Mouse (Mus musculus): ENCODE data around the gene Fzd2. TPM values are rescaled to one million over a fixed set of nuclear protein-coding genes. Genes with fewer than 3 reads are reported as not detected.
A peak's percentile ranks its signal among the peaks of the same experiment; 100 is the strongest.

Gene Fzd2
- total and polyA plus RNA-seq, 3 experiments, result not detected

DNA sequence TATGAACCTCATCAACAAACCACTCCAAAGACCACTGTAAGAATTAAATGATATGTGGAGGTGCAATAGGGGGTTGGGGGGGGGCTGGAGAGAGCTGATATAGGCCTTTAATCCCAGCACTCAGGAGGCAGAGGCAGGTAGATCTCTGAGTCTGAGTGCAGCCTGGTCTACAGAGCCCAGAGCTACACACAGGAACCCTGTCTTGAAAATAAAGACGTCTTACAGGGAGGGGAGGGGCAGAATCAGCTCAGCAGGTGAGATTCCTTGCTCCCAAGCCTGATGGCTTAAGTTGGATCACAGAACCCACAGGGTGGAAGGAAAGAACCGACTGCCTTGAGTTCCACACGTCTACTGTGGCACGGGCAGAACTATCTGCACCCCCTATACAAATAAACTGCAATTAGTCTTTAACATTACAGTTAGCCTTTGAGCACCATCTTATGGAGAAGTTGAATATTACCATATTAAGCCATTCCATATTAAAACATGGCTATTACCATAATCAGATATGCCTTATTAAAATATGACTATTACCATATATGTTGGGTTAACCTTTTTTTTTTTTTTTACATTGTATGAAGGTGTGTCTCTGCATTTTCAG, 52.2 kb downstream of the Fzd2 start (continued):
- TF ChIP-seq GATA1 (IDR thresholded peaks at IDR 0.05; ENCODE audit: low read depth, low read length) (peak; percentile 39; the same call in 1 of the 2 replicates), JUND (IDR thresholded peaks at IDR 0.05; ENCODE audit: low read depth, low read length) (no peak), SMC3 (IDR thresholded peaks at IDR 0.05; ENCODE audit: low read depth, low read length) (peak; percentile 43), MAX (IDR thresholded peaks at IDR 0.05; ENCODE audit: low read length) (no peak), E2F4 (IDR thresholded peaks at IDR 0.05; ENCODE audit: borderline replicate concordance, low read depth, low read length) (no peak)

DNA sequence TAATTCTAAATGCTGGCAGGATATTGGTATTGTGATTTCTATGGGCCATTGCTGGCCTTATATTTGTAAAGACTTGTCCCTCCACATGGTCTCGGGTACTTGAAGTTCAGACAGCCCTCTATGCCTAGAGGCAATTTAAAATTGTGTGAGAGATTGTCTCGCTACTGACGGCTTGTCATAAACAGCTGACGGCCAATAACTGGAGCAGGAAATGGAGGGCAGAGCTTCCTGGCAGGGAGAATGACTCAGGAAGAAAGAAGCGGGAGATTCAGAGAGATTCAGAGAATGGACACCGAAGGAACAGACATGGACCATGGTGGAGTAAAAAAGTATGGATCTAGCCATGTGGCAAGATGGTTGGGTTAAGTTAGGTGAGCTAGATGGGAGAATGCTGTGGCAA, 52.7 kb downstream of the Fzd2 start:
- DNase-seq (ENCODE audit: low read depth, low spot score), result peak; percentile 40
- Histone ChIP-seq H3K4me1 (ENCODE audit: control insufficient read depth in 1 of 2, insufficient read depth in 2 of 2, low read length in 2 of 2) (peaks cover 0 to 4% of the 10 kb centered on the region in 2 experiments; a peak in 2 of 4 replicates), H3K36me3 (ENCODE audit: control insufficient read depth in 1 of 2, insufficient read depth in 2 of 2, low read length in 2 of 2) (peaks cover 0 to 4% of the 10 kb centered on the region in 2 experiments; a peak in 2 of 4 replicates), H3K9ac (ENCODE audit: control insufficient read depth, low read depth, low read length, poor library complexity, severe bottlenecking) (peak overlapping the region; percentile 41), H3K27me3 (ENCODE audit: control insufficient read depth in 1 of 2, insufficient read depth in 2 of 2, low read length in 2 of 2) (peaks cover 0 to 2% of the 10 kb centered on the region in 2 experiments; a peak in 1 of 4 replicates), H3K27ac (ENCODE audit: control insufficient read depth, low read depth, low read length) (0 out of 2 replicates have a peak overlapping the region, but pooled peaks have one; percentile 27), H3K79me2 (ENCODE audit: control insufficient read depth, insufficient read depth, low read length, poor library complexity) (no peaks in the 10 kb centered on the region), H3K4me3 (ENCODE audit: control insufficient read depth in 1 of 2, insufficient read depth in 1 of 2, low read depth in 2 of 2, low read length in 2 of 2) (peak overlapping the region; percentile 12 to 20; a peak in 2 of 4 replicates), H3K9me3 (replicated peaks; ENCODE audit: insufficient read depth, low read length) (no peaks in the 10 kb centered on the region)
- TF ChIP-seq SMC3 (IDR thresholded peaks at IDR 0.05; ENCODE audit: low read depth, low read length) (no peak), RCOR1 (IDR thresholded peaks at IDR 0.05; ENCODE audit: low read depth, low read length) (no peak), MAFK (IDR thresholded peaks at IDR 0.05; ENCODE audit: borderline replicate concordance, low read depth, low read length) (no peak), MAZ (IDR thresholded peaks at IDR 0.05; ENCODE audit: low read depth, low read length) (no peak), CHD1 (IDR thresholded peaks at IDR 0.05; ENCODE audit: low read depth, low read length) (no peak), POLR2A (IDR thresholded peaks at IDR 0.05; ENCODE audit: control insufficient read depth in 1 of 2, insufficient read depth in 1 of 2, low read depth in 1 of 2, low read length in 2 of 2, poor library complexity in 1 of 2) (no peak), ZKSCAN1 (IDR thresholded peaks at IDR 0.05; ENCODE audit: low read depth, low read length) (no peak), POLR2AphosphoS5 (IDR thresholded peaks at IDR 0.05; ENCODE audit: borderline replicate concordance, low read depth, low read length) (no peak), MYC (IDR thresholded peaks at IDR 0.05; ENCODE audit: low read depth, low read length) (no peak), SIN3A (IDR thresholded peaks at IDR 0.05; ENCODE audit: low read length) (no peak)

Other genes with a start within 250 kb of the Fzd2 start
- gene Slc4a1, start 238.2 kb upstream of the Fzd2 start, total RNA-seq (2012; rRNA removed), result 0.23 and 0.36 TPM in 2 replicates
- gene Slc4a1, start 238.2 kb upstream of the Fzd2 start, polyA plus RNA-seq (2012; ENCODE audit: insufficient read depth in 1 of 2, insufficient read length in 2 of 2, low read depth in 1 of 2, low replicate concordance in 2 of 2, missing spikeins in 1 of 2), result under 1 TPM in 1 of 2 experiments, not detected in 1; 0.35 TPM
- gene Rundc3a, start 211.0 kb upstream of the Fzd2 start, total RNA-seq (2012; rRNA removed), result 0.39 and 0.42 TPM in 2 replicates
- 1 to 10 TPM in 1 of 2 experiments, not detected in 1; 2.1 TPM for gene Rundc3a, start 211.0 kb upstream of the Fzd2 start, polyA plus RNA-seq (2012; ENCODE audit: insufficient read depth in 1 of 2, insufficient read length in 2 of 2, low read depth in 1 of 2, low replicate concordance in 2 of 2, missing spikeins in 1 of 2)
- 174 and 183 TPM in 2 replicates for gene Slc25a39, start 196.4 kb upstream of the Fzd2 start, total RNA-seq (2012; rRNA removed)
- gene Slc25a39, start 196.4 kb upstream of the Fzd2 start, polyA plus RNA-seq (2012; ENCODE audit: insufficient read depth in 1 of 2, insufficient read length in 2 of 2, low read depth in 1 of 2, low replicate concordance in 2 of 2, missing spikeins in 1 of 2), result 100 to 1,000 TPM in 1 of 2 experiments, not detected in 1; 325 TPM
- 14.5 and 14.7 TPM in 2 replicates for gene Grn, start 174.1 kb upstream of the Fzd2 start, total RNA-seq (2012; rRNA removed)
- gene Grn, start 174.1 kb upstream of the Fzd2 start, polyA plus RNA-seq (2012; ENCODE audit: insufficient read depth in 1 of 2, insufficient read length in 2 of 2, low read depth in 1 of 2, low replicate concordance in 2 of 2, missing spikeins in 1 of 2), result 10 to 100 TPM in 1 of 2 experiments, not detected in 1; 42.1 TPM
- gene Fam171a2, start 156.7 kb upstream of the Fzd2 start, total RNA-seq (2012; rRNA removed), result 1.8 and 2.0 TPM in 2 replicates
- 1 to 10 TPM in 1 of 2 experiments, not detected in 1; 8.8 TPM for gene Fam171a2, start 156.7 kb upstream of the Fzd2 start, polyA plus RNA-seq (2012; ENCODE audit: insufficient read depth in 1 of 2, insufficient read length in 2 of 2, low read depth in 1 of 2, low replicate concordance in 2 of 2, missing spikeins in 1 of 2)
- gene Itga2b, start 134.3 kb upstream of the Fzd2 start, total RNA-seq (2012; rRNA removed), result 8.3 and 10.7 TPM in 2 replicates
- 10 to 100 TPM in 1 of 2 experiments, not detected in 1; 55.7 TPM for gene Itga2b, start 134.3 kb upstream of the Fzd2 start, polyA plus RNA-seq (2012; ENCODE audit: insufficient read depth in 1 of 2, insufficient read length in 2 of 2, low read depth in 1 of 2, low replicate concordance in 2 of 2, missing spikeins in 1 of 2)
- 17.9 and 20.3 TPM in 2 replicates for gene Gpatch8, start 48.0 kb upstream of the Fzd2 start, total RNA-seq (2012; rRNA removed)
- gene Gpatch8, start 48.0 kb upstream of the Fzd2 start, polyA plus RNA-seq (2012; ENCODE audit: insufficient read depth in 1 of 2, insufficient read length in 2 of 2, low read depth in 1 of 2, low replicate concordance in 2 of 2, missing spikeins in 1 of 2), result 10 to 100 TPM; 25.8 to 29.7 TPM
- gene Gm11627, start 24.9 kb upstream of the Fzd2 start, total RNA-seq (2012; rRNA removed), result 0.33 and 0.35 TPM in 2 replicates
- gene Gm11627, start 24.9 kb upstream of the Fzd2 start, polyA plus RNA-seq (2012; ENCODE audit: insufficient read depth in 1 of 2, insufficient read length in 2 of 2, low read depth in 1 of 2, low replicate concordance in 2 of 2, missing spikeins in 1 of 2), result under 1 TPM in 1 of 2 experiments, not detected in 1; 0.13 TPM
- not detected in 2 replicates for gene Meioc, start 59.3 kb downstream of the Fzd2 start, total RNA-seq (2012; rRNA removed)
- under 1 TPM in 1 of 2 experiments, not detected in 1; 0.06 TPM for gene Meioc, start 59.3 kb downstream of the Fzd2 start, polyA plus RNA-seq (2012; ENCODE audit: insufficient read depth in 1 of 2, insufficient read length in 2 of 2, low read depth in 1 of 2, low replicate concordance in 2 of 2, missing spikeins in 1 of 2)
- gene Ccdc43, start 93.4 kb downstream of the Fzd2 start, total RNA-seq (2012; rRNA removed), result 35.2 and 41.7 TPM in 2 replicates
- 10 to 100 TPM in 1 of 2 experiments, not detected in 1; 39.3 TPM for gene Ccdc43, start 93.4 kb downstream of the Fzd2 start, polyA plus RNA-seq (2012; ENCODE audit: insufficient read depth in 1 of 2, insufficient read length in 2 of 2, low read depth in 1 of 2, low replicate concordance in 2 of 2, missing spikeins in 1 of 2)
- 0.08 and 0.13 TPM in 2 replicates for gene Adam11, start 157.0 kb downstream of the Fzd2 start, total RNA-seq (2012; rRNA removed)
- gene Adam11, start 157.0 kb downstream of the Fzd2 start, polyA plus RNA-seq (2012; ENCODE audit: insufficient read depth in 1 of 2, insufficient read length in 2 of 2, low read depth in 1 of 2, low replicate concordance in 2 of 2, missing spikeins in 1 of 2), result under 1 TPM in 1 of 2 experiments, not detected in 1; 0.36 TPM
- gene Gjc1, start 215.3 kb downstream of the Fzd2 start, total RNA-seq (2012; rRNA removed), result not detected in 2 replicates
- not detected for gene Gjc1, start 215.3 kb downstream of the Fzd2 start, polyA plus RNA-seq (2012; ENCODE audit: insufficient read depth in 1 of 2, insufficient read length in 2 of 2, low read depth in 1 of 2, low replicate concordance in 2 of 2, missing spikeins in 1 of 2)
- not detected in 2 replicates for gene Higd1b, start 231.5 kb downstream of the Fzd2 start, total RNA-seq (2012; rRNA removed)
- not detected for gene Higd1b, start 231.5 kb downstream of the Fzd2 start, polyA plus RNA-seq (2012; ENCODE audit: insufficient read depth in 1 of 2, insufficient read length in 2 of 2, low read depth in 1 of 2, low replicate concordance in 2 of 2, missing spikeins in 1 of 2)

All from MEL (cell line).